Mouse (Mus musculus) erythroblast, adult 5-6 weeks (primary cell): ENCODE data around the gene Sall1. TPM values are rescaled to one million over a fixed set of nuclear protein-coding genes. Genes with fewer than 3 reads are reported as not detected.

Source experiments
- ATAC-seq: replicated peaks from 2 replicates; pipeline ENCODE4 v1.8.0; 2016; ENCODE audit warnings: moderate number of reproducible peaks, mild to moderate bottlenecking, moderate TSS enrichment, inconsistent platforms; ENCODE audit not compliant: poor library complexity, low FRiP score, severe bottlenecking
- total RNA-seq, 2 experiments: library from RNA; stranded (forward) in 1 of 2; stranded (reverse) in 1 of 2; fragments of 150-400 nt in 1 of 2; fragments of 200-764, 138-1000 nt in 1 of 2; gene quantifications; 2 replicates each; pipeline versions ENCODE4 v1.2.3 to v1.2.4; 2015 to 2017; ENCODE audit warnings: low replicate concordance in 2 of 2

The Sall1 gene
- total RNA-seq, 2 experiments from 2014 or later, result not detected

DNA sequence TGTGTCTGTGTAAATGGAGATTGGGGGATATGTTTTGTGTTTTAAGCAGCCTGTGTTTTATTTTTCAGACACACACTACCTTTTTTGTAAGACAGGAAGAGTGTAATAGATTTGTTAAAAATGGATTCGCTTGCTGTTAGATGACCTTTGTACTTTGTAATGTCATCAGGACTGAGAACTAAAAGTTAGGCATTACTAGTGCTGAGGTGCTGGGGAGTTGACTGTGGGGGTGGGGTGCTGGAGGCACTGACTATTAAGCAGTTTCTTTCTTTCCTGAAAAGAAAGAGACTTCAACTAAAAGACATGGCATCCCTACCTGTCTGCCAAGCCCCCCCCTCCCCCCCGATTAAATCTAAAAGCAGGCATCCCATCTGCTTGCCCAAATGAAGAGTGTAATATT is 39.9 kb downstream of the Sall1 start:
- no peak for ATAC-seq

DNA sequence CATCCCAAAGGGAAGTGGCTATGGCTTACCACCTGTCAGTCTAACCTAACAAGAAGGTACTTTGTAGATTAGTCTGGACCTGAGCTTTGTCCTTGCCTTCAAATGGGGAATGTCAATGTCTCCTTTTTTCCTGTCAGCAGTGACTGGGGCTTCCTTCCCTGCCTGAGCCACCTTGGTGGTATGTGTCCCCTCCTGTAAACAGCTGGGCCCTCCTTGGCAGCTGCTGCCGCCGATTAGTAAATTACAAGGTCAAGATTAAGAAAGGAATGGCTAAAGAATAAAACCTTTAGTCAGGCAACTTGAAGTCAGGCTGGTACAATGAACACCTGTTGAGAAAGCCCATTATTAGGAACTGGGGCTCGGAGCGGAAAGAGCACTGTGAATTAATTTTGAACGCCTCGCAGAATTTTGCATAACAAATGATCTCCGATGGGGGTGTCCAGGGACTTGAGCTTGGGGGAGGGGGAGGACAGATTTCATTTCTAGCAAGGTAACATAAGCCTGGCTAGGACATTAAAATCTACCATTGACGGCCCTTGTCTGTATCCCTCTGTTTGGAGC is 40.5 kb downstream of the Sall1 start:
- no peak for ATAC-seq

DNA sequence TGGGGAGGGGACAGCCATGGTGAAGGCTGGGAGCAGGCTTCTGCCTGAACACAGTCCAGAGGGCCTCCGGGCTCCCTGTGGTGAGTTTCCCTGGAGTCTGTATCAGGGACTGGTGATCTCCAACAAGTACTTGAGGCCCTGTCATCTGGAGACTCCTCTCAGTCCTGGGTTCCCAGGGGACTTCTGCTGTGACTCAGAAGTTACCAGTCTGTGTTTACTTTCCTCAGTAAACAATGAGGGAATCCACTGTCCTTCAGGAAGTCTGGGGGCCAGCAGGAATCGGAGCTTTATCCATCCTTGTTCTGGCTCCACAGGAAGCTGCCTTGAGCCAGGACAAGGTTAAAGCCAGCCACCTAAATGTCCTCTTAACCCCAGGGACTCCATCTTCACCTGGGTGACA is 41.8 kb downstream of the Sall1 start:
- ATAC-seq, result no peak

DNA sequence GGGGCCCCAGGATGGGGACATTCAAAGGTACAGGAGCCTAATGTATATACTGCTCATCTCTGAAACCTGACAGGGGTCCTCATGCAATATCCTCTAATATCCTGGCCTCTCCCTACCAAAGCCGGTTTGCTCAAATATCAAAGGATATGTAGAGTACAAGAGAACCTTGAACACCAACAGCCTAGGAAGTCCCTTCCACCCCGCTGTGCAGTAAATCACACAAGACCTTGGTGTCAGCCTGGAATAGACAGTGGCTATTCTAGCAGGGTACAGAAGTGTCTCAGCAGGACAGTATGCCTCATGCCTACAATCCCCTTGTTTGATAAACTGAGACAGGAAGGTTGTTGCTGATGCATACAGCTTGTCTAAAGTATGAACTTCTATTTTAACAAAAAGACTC is 46.7 kb downstream of the Sall1 start:
- no peak for ATAC-seq

DNA sequence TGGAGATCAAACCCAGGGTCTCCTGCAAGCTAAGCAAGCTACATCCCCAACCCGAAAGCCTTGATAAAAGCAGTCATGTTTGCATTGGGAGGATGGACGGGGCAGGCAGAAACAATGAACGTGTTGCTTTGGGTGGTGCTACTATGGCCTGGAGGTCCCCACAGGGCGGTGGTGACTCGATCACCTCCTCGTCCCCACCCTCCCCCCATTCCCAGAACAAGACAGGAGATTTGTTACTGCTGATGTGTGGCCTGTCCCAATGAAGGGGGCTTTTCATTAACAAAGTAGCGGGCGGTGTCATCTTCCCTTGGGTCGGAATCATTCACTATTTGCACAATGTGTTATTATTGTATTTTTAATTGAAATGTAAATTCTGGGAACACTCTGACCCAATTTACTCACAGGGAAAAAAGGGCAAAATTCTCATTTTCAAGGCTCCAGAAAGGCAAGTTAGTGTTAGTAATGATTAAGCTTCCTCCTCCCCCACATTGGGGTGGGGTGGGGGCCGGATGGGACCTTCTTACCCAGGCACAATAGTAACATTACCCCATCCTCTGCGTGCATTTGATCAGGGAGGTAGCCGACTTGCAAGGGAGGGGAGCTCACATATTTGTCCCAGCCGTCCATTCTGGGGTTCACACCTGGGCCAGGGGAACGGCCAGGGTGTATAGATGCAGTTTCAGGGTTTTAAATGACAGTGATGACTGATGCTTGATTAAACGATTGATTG is 52.0 kb downstream of the Sall1 start:
- ATAC-seq, result no peak

DNA sequence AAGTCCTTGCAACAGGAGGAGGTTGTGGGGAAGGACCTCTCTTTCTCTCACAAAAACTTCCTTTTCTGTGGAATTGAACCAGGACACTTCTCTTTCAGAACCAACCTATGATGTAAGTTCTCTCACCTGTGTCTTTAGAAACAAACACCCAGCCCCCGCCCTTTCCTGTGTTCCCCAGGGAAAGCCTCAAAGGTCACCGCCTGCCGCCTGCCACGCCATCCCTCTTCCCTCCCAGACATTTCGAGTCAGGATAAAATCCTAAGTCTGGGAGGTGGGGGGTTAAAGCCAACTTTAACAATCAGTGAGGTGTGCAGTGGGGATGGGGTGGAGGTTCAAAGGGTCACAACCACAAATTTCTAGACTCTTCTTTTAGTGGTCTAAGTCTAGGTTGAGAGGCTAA is 52.8 kb downstream of the Sall1 start:
- ATAC-seq, result no peak

DNA sequence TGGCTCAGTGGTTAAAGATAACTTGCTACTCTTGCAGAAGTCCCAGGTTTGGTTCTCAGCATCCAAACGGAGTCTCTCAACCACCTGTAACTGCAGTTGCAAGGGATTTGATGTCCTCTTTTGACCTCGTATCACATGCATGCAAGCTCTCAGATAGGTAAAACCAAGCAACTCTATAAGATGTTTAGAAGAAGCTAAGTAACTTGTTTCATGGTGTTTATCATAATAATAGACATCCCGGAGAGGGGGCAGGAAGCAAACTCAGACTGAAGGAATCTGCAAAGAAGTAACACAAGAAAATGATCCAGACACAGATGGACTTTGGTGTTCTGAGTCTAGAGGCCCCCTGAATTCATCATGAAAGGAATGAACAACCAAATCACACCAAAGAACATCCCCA is 55.0 kb downstream of the Sall1 start:
- ATAC-seq, result no peak

DNA sequence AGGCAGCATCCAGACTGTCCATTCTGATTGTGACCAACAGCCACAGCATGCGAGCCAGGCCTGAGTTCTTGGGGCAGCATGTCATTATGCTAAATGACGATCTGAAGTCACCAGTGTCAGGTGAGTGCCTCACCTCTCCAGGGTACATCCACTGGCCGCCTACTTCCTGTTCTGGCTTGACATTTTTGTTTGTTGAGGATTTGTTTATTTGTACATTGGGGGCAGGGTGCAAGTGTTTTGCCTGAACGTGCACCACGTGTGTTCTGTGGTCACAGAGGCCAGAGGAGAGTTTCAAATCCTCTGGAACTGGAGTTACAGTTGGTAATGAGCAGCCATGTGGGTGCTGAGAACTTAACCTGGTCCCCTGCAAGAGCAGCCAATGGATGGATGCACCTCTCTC is 60.5 kb downstream of the Sall1 start:
- ATAC-seq, result no peak
